Mouse (Mus musculus) spleen, postnatal 4 days (tissue): Measurements from ENCODE around the gene Nckap5.

Experiments
- DNase-seq, 2 experiments: peaks; one replicate each; pipeline ENCODE4 v3.0.0; 2022; ENCODE audit warnings: low spot score in 2 of 2

The Nckap5 gene

GRCm38 (mm10) chr1:126364556-126364955 is 466.0 kb downstream of the Nckap5 start:
- DNase-seq, result no peak

DNA sequence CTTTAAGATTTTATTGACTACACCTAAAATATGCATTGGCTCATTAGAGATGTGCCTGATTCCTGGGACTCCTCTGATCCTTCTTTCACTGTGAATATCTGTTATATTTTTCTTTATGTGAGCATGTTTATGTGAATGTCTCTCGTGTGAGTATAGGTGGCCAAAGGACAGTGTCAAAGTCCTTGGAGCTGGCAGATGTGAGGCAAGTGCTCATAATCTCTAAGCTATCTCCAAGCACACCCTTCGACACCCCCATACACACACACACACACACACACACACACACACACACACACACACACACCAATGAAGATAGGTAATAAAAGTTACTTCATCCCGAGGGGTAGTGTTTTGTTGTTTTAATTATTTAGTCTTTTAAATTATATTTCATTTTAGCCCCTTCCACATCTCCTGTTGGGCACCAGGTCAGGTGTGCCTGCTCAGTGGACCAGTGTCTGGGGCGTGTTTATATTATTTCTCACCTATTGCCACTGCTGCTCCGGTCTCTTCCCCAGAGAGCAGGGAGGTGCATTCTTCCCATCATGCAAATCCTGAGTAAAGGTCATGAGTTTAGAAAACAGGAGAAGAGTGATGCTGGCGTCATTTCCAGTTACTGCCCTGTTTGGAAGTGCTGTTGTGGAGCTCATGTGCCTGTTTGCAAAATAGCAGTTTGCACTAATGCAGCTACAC is 469.9 kb downstream of the Nckap5 start:
- DNase-seq, result no peak

DNA sequence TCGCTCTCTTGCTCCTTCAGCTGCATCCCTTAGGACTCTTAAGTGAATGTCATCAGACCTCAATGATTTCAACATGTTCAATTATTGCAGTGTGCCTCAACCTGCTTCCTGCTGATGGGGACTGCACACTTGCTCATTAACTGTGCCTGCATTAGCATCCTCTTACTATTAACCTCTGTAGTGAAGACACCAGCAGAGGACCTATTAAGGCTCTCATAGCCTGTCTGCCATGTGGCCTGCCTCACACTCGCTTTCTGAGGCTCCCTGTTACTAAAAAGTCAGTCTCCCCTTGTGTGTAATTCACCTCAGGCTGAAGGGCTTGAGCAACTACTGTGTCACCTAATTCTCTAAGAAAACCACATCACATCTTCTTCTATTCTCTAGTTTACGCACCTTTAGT is 470.5 kb downstream of the Nckap5 start:
- DNase-seq, result no peak

DNA sequence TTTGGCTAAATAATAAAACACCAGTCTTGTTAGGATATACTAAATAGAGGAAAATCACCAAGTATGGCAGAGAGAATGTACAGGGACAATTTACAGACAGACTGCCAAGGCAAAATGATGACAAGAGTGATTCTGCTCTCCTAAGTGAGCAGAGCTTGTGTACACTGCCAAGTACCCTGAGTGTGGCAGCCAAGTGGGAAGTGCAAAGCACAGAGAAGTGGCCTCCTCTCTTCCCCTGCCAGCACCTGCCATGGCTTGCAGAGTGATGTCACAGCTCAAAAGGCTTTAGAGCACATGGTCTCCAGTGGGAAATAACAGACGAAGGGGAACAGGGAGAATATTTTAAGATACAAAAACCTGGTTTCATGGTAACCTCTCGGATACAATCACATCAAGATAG is 488.8 kb downstream of the Nckap5 start:
- no peak for DNase-seq

DNA sequence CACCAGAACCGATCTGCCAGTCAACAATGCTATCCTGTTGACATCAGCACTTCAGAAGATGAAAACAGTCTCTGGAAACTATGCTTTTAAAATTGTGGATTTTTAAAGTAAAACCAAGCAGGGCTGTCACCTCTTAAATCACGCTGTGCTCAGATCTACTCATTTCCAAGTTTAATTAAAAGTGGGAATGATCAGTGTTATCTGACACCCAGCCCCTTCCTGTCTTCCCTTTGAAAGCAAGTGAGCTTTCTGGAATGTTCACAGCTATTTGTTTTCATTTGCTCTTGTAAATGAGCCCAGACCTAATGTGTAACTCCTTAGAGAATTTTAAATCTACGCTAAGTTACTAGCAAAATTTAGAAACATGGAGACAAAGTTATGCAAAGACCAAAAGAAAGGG is 491.3 kb downstream of the Nckap5 start:
- no peak for DNase-seq

DNA sequence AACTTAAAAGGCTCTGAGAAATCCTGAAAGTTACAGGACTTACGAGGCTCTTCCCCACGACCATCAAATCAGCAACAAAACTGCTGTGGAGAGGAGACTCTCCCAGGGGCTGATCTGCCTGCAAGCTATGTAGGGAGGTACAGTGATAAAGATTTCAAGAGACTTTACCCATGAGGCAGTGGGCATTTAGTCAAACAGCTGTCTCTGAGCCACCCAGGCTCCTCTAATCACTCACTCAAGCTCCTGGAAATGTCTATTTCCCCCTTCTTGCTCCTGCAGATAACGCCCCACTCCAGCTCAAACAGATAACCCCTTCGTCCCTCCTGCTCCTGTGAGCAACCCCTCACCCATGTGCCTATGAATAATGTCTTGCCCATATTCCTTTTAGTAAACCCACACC is 496.4 kb downstream of the Nckap5 start:
- DNase-seq, result no peak

GRCm38 (mm10) chr1:126332026-126332425 is 498.6 kb downstream of the Nckap5 start:
- no peak for DNase-seq

GRCm38 (mm10) chr1:126320696-126321095 is 509.9 kb downstream of the Nckap5 start:
- no peak for DNase-seq

DNA sequence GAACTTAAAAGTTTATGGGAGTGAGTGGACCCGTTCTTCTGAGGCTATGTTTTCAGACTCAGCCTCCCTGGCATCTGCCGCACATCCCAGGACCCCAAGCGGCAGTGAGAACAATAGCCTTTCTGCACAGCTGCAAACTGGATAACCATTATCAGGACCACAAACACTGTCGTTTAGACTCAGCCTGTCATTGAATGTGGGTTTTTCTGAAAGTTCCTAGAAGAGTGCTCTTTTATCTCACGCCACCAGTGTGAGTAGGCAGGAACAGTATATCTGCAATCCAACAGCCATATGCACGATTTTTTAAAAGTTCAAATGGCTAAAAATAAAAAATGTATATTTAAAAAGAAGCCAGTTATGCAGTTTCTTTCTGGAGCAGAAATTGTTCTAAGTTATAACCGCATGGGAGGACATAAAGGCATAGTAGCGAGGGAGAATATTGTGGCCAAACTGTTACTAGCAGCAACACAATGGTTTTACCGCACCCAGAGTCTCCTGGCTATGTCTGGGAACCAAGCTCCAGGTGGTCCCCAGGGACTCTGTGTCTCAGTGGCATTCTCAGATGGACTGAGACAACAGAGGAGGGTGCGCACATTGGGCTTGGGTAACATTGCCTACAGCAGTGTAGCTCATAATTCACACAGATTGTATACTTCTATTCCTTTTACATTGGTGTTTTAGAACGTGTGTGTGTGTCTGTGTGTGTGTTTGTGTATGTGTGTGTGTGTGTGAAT is 512.6 kb downstream of the Nckap5 start:
- no peak for DNase-seq

- no peak for DNase-seq
Measured at GRCm38 (mm10) chr1:126317345-126317744, 513.3 kb downstream of the Nckap5 start.

DNA sequence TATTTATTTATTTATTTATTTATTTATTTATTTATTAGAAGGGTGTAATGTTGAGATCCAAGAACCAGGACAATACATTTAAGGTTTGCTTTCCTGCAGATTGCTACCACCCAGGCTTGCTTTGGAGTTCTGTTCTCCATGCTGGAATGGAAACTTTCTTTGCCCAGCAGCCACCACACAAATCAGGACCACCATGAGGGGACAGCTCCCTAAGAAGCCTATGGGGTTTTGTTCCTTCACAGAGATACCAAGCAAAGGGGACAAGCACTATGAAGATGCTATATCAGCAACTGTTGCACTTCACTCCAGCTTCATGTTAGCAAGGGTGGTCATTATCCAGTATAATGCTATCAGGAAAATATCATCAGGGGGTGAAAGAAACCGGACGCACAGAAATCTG is 513.7 kb downstream of the Nckap5 start:
- DNase-seq, result no peak

DNA sequence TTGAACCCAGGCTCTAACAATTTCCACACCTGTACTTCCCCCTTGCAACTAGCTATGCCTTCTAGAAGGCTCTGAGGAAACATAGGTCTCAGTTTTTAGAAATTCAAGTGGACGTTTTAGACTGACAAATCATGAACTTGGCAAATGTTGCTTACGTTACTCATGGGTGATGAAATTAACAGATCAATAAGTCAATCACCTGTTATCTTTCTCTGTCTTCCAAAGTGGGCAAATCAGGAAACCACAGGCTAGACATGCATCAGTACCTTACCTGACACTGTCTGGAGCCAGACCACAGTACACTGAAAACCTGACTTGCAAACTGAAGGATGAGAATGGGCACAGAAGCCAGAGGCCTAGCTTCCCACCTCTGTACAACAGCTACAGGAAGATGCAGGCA is 529.5 kb downstream of the Nckap5 start:
- no peak for DNase-seq

- no peak for DNase-seq
Measured at GRCm38 (mm10) chr1:126264931-126265330, 565.7 kb downstream of the Nckap5 start.

DNA sequence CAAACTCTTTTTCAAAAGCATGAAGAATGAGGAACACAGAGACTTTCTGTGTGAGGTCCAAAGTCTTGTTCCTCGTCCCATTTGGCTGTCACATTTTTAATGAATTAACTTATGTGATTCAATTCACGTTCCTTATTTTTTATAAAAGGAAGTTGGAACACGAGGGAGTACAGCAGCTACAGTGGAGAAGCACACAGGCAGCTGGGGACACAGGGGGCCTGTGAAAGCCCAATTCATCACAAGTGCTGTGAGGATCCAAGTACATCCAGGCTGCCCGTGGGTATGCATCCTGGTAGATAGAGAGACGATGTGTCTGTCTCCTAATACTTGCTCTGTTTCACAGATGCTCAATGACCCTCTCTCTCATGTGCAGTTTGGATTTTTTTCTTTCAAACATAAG is 576.2 kb downstream of the Nckap5 start:
- no peak for DNase-seq

DNA sequence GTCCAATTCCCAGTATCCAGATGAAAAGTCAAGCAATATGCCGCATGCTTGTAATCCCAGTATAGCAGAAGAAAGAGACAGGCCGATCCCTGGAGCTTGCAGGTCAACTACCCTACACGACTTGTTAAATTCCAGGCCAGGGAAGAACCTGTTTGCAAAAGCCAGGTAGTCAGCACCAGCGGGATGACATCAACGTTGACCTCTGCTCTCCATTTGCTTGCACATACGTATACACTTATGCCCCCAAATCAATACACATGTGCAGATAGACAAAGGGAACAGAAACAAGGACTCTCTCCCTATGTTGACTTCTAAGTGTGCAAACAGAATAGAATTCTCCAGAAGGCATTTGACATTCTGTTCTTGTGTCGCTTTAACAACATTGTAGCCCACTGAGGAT is 576.7 kb downstream of the Nckap5 start:
- no peak for DNase-seq

- DNase-seq, result no peak
Measured at GRCm38 (mm10) chr1:126233196-126233595, 597.4 kb downstream of the Nckap5 start.

- no peak for DNase-seq
Measured at GRCm38 (mm10) chr1:126231199-126231598, 599.4 kb downstream of the Nckap5 start.

GRCm38 (mm10) chr1:126210212-126210611 is 620.4 kb downstream of the Nckap5 start:
- DNase-seq, result no peak

DNA sequence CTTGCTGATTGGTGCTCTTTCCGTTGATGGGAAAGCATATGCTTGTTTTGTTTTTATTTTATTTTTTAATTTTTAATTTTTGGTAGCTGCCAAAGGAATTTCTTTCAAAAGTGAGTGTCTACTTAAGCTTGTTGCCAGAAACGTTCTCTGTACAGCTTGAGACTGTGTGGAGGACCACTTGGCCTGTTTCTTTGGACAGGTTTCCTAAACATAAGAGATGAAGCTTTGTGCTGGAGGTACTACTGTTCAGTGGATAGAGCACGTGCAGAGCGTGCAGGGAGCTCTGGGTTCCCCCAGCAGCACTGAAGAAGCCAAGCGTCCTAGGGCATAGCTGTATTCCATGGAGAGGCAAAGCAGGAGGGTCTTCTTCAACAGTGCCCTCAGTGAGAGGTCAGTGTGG is 620.9 kb downstream of the Nckap5 start:
- no peak for DNase-seq

DNA sequence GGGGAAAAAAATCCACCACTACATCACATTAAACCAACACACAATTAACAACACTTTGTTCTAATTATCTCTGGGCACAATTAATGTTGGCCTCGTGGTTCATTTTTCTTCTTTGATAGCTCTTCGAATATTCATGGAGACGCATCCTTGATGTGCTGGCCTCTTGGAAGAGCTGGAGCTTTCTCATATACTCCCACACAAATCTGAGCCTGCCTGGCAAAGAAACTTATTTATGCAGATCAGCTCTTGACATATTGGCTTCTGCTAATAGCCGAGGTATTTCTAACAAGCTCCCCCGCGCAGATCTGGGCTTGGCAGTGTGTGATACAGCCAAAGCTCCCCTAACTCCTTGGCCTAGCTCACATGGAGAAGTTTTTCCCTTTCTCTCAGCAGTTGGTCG is 621.5 kb downstream of the Nckap5 start:
- no peak for DNase-seq

DNA sequence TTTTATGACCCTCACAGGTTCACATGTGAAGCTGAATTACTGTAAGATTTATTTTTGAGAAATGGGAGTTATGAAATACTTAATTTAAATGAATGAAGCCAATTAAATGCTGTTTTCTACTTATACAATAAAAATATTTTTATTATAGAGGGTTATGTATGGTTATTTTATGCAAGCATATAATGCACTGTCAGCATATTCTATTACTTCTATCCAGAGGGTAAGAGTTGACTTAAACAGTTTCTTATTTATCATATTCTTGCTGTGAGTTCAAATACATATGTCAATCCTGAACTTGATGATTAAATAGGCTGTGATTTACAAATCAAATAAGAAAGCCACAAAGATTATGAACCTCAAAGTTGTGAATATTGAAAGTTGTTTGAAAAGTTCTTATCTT is 633.7 kb downstream of the Nckap5 start:
- DNase-seq, result no peak

DNA sequence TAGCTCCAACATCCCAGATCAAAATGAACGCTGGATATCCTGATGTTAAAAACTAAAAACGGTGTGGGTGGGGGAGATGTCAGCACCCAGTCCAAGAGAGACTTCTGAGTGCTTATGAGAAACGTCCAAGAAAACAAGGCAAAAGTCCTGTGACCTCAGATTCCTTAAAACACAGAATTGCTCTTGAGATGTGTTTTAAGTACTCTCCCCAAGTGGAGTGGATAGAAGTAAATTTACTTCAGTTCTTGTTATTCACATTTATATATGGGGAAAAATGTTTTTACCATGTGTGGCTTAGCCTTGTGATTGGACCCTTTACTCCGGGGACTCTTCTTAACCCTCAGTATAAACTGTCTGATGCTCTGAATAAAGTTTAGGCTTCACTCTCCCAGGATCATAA is 640.2 kb downstream of the Nckap5 start:
- no peak for DNase-seq

- no peak for DNase-seq
Measured at GRCm38 (mm10) chr1:126183751-126184150, 646.8 kb downstream of the Nckap5 start.

DNA sequence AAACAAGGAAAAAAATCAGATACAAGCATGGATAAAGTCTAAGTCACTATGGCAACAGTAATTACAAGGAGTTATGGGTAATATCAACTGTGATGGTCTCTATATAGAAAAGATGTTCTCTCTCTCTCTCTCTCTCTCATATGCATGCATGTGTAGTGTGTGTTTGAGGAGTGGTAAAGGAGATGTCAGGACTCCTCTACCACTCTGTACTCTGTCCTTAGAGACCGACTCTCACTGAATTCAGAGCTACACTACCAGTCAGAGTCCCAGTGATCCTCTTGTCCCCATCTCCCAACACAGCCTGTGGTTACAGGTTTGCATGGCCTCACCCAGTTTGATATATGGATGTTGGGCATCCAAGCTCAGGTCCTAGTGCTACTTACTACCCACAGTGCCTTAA is 662.0 kb downstream of the Nckap5 start:
- DNase-seq, result no peak
